Mouse (Mus musculus): ENCODE data around the gene Mien1. TPM values are rescaled to one million over a fixed set of nuclear protein-coding genes. Genes with fewer than 3 reads are reported as not detected.
A peak's percentile ranks its signal among the peaks of the same experiment; 100 is the strongest.

Gene Mien1
- total and polyA plus RNA-seq, 2 experiments from 2014 or later = 73.1 to 272 TPM

DNA sequence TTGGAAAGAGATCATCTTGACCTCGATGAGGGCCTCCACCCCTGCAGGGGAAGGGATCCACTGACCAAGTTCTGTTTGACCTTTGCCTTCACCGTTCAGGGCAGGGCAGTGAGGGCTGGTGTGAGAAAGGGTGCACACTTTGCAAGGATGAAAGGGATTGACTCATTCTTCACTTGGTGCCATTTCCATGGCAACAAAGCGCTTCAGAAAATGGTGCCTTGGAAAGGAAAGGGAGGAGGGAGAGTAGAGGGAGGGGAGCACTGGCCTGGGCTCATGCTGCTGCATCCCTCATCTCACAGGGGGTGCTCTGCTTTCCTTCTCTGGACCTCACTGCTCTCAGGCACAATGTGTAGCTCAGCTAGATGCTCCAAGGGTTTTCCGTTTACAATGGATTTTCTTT, 33.9 kb upstream of the Mien1 start:
- H3K36me3 ChIP-seq (ENCODE audit: insufficient read depth) = no peaks in the 10 kb centered on the region
- H3K4me1 ChIP-seq (ENCODE audit: insufficient read depth) = no peaks in the 10 kb centered on the region
- no peaks in the 10 kb centered on the region for H3K9me3 ChIP-seq (ENCODE audit: low read length)
- TF ChIP-seq CTCF (IDR thresholded peaks at IDR 0.05; ENCODE audit: low read depth) = no peak
- H3K9ac ChIP-seq = no peak overlapping the region
- no peak overlapping the region for H3K4me2 ChIP-seq (ENCODE audit: low read depth)
- DNase-seq (peak; percentile 10), ATAC-seq (no peak)
- H3K27me3 ChIP-seq (ENCODE audit: insufficient read depth, low read length) = no peaks in the 10 kb centered on the region
- 36% methylated on average over 4 of the region's 4 CpGs for WGBS
- H3K4me3 ChIP-seq (ENCODE audit: low read depth, low read length) = no peak overlapping the region
- no peak overlapping the region for H3K27ac ChIP-seq (ENCODE audit: low read depth, low read length)

DNA sequence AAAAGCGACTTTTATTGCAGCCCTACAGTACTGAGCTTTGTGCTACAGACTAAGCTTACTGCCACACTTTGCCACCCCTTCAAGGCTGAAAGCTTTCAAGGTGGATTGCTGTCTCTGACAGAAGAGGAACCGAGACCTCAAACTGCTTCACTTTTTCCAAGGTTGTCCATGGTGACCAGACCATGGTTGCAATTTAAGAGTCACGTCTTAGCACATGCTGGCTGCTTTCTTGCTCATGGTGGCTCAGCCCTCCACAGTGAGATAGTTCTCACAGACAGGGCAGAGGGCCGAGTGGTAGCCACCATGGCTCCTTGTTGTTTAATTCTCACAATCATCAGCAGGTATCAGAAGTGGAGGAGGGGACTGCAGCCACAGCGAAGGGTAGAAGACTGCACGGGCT, 32.0 kb upstream of the Mien1 start:
- DNase-seq (no peak), ATAC-seq (no peak)
- Histone ChIP-seq H3K36me3 (ENCODE audit: insufficient read depth) (no peaks in the 10 kb centered on the region), H3K4me2 (ENCODE audit: low read depth) (no peak overlapping the region), H3K27ac (ENCODE audit: low read depth, low read length) (no peak overlapping the region), H3K9me3 (ENCODE audit: low read length) (no peaks in the 10 kb centered on the region), H3K9ac (no peak overlapping the region), H3K27me3 (ENCODE audit: insufficient read depth, low read length) (no peaks in the 10 kb centered on the region), H3K4me3 (ENCODE audit: low read depth, low read length) (no peak overlapping the region), H3K4me1 (ENCODE audit: insufficient read depth) (no peaks in the 10 kb centered on the region)
- 84% methylated on average over 6 of the region's 6 CpGs for WGBS
- TF ChIP-seq CTCF (IDR thresholded peaks at IDR 0.05; ENCODE audit: low read depth) = no peak

DNA sequence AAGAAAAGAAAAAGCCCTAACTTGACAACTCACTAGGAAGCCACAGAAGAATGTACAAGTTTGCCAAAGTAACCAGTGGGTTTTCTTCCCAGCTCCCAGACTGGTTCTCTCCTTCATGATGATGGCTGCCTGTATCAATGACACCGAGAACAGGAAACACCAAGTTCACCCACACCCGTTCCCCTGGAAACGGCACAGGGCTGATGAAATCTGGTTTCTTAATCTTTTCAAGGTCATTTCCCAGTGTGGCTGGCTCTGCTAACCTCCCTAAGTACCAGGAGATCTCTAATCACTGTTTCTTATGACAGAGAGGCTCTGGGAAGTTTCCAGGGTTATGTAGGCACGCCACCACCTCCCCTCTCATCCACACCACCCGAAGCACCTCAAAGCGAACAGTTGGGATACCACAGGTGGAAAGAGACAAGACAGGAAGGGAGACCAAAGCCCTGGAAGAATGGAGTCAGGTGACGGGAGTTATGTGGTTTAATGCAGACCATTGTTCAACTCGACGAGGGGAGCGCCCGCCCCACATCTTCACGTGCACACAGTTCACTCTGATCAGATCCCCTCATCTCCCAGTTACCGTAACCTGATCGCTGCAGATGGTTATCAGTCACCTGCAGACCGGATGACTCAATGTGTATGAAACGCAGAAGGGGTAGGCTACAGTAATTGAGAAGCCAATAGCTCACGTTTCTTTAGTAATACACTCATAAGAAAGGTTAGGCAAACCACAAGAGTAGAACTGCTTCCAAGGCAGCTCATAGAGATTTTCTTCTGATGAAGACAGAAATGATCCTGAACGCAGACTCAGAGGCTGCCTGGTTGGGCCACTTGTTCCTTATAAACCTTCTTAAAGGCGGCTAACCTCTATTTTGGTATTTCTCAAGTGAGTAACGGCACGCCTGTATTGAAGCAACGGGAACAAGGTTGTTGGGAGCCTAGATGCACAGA, 31.2 kb upstream of the Mien1 start:
- 80% methylated on average over 22 of the region's 22 CpGs for WGBS
- TF ChIP-seq CTCF (IDR thresholded peaks at IDR 0.05; ENCODE audit: low read depth) = no peak
- no peak for ATAC-seq
- no peak for DNase-seq
- H3K4me2 ChIP-seq (ENCODE audit: low read depth) = no peak overlapping the region
- no peaks in the 10 kb centered on the region for H3K9me3 ChIP-seq (ENCODE audit: low read length)
- no peak overlapping the region for H3K4me3 ChIP-seq (ENCODE audit: low read depth, low read length)
- H3K4me1 ChIP-seq (ENCODE audit: insufficient read depth) = no peaks in the 10 kb centered on the region
- no peaks in the 10 kb centered on the region for H3K36me3 ChIP-seq (ENCODE audit: insufficient read depth)
- no peak overlapping the region for H3K27ac ChIP-seq (ENCODE audit: low read depth, low read length)
- no peak overlapping the region for H3K9ac ChIP-seq
- no peaks in the 10 kb centered on the region for H3K27me3 ChIP-seq (ENCODE audit: insufficient read depth, low read length)

- H3K4me3 ChIP-seq (ENCODE audit: low read depth, low read length) = no peak overlapping the region
- WGBS = 79% methylated on average over 6 of the region's 6 CpGs
These were observed 25.7 kb upstream of the Mien1 start for GRCm38 (mm10) chr11:98464516-98464915.

DNA sequence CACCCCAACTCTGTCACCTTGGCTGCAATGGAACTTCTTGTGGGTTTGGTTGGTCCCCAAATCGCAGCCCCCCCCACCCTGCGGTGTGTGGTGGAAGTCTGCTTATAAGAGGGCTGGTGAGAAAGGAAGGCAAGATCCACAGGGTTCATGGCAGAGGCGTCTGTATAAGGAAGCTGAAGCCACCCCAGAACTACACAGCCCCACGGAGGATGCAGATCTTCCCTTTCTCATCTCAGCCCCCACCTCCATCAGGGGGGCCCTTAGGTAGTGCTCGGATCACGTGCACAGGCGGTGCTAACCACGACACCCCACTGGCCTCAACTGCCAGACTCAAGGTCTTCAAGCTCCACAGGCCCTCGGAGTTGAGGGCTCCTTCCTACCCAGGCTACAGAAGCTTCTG, 25.1 kb upstream of the Mien1 start:
- no peak overlapping the region for H3K4me2 ChIP-seq (ENCODE audit: low read depth)
- ATAC-seq = no peak
- H3K27me3 ChIP-seq (ENCODE audit: insufficient read depth, low read length) = peaks cover 12% of the 10 kb centered on the region; the same call in 1 of the 2 replicates
- H3K4me3 ChIP-seq (ENCODE audit: low read depth, low read length) = no peak overlapping the region
- H3K9me3 ChIP-seq (ENCODE audit: low read length) = no peaks in the 10 kb centered on the region
- WGBS = 84% methylated on average over 9 of the region's 9 CpGs
- TF ChIP-seq CTCF (IDR thresholded peaks at IDR 0.05; ENCODE audit: low read depth) = no peak
- H3K9ac ChIP-seq = no peak overlapping the region
- no peaks in the 10 kb centered on the region for H3K36me3 ChIP-seq (ENCODE audit: insufficient read depth)
- no peak for DNase-seq
- H3K27ac ChIP-seq (ENCODE audit: low read depth, low read length) = no peak overlapping the region
- no peaks in the 10 kb centered on the region for H3K4me1 ChIP-seq (ENCODE audit: insufficient read depth)

More at GRCm38 (mm10) chr11:98464516-98464915, 25.7 kb upstream of the Mien1 start:
- Histone ChIP-seq H3K9me3 (ENCODE audit: low read length) (no peaks in the 10 kb centered on the region), H3K9ac (no peak overlapping the region), H3K4me2 (ENCODE audit: low read depth) (no peak overlapping the region), H3K36me3 (ENCODE audit: insufficient read depth) (no peaks in the 10 kb centered on the region), H3K27ac (ENCODE audit: low read depth, low read length) (no peak overlapping the region), H3K4me1 (ENCODE audit: insufficient read depth) (no peaks in the 10 kb centered on the region), H3K27me3 (ENCODE audit: insufficient read depth, low read length) (peaks cover 6% of the 10 kb centered on the region; the same call in 1 of the 2 replicates)
- DNase-seq (no peak), ATAC-seq (no peak)
- no peak for TF ChIP-seq CTCF (IDR thresholded peaks at IDR 0.05; ENCODE audit: low read depth)

DNA sequence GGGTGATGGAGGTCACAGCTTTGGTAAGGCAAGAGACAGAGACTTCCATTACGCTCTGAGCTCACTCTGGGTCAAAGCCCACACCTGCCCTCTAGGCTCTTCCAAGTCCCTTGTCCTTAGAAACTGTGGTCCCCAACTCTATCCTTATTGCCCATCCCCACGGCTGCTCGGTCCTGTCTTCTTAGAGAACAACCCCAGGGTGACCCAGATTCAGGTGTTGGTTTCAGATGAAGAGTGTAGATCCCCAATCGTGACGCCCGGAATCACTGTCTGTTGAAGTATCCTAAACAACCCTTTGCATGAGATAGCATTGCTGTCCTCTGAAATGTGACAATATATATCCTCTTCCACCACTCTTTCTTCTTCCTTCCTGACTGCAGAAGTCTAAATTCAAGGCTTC, 23.5 kb upstream of the Mien1 start:
- no peak overlapping the region for H3K9ac ChIP-seq
- no peak overlapping the region for H3K4me3 ChIP-seq (ENCODE audit: low read depth, low read length)
- WGBS = 85% methylated on average over 6 of the region's 6 CpGs
- no peaks in the 10 kb centered on the region for H3K9me3 ChIP-seq (ENCODE audit: low read length)
- ATAC-seq (no peak), DNase-seq (no peak)
- no peaks in the 10 kb centered on the region for H3K36me3 ChIP-seq (ENCODE audit: insufficient read depth)
- TF ChIP-seq CTCF (IDR thresholded peaks at IDR 0.05; ENCODE audit: low read depth) = no peak
- peaks cover 12% of the 10 kb centered on the region for H3K27me3 ChIP-seq (ENCODE audit: insufficient read depth, low read length)
- no peak overlapping the region for H3K4me2 ChIP-seq (ENCODE audit: low read depth)
- H3K4me1 ChIP-seq (ENCODE audit: insufficient read depth) = no peaks in the 10 kb centered on the region
- H3K27ac ChIP-seq (ENCODE audit: low read depth, low read length) = no peak overlapping the region

GRCm38 (mm10) chr11:98461109-98461720, 22.4 kb upstream of the Mien1 start:
- H3K27me3 ChIP-seq (ENCODE audit: insufficient read depth, low read length) = peaks cover 12% of the 10 kb centered on the region
- H3K9me3 ChIP-seq (ENCODE audit: low read length) = no peaks in the 10 kb centered on the region
- H3K36me3 ChIP-seq (ENCODE audit: insufficient read depth) = no peaks in the 10 kb centered on the region
- H3K4me3 ChIP-seq (ENCODE audit: low read depth, low read length) = no peak overlapping the region
- no peak for TF ChIP-seq CTCF (IDR thresholded peaks at IDR 0.05; ENCODE audit: low read depth)
- 58% methylated on average over 6 of the region's 6 CpGs for whole genome bisulfite sequencing
- DNase-seq = no peak
- no peak overlapping the region for H3K4me2 ChIP-seq (ENCODE audit: low read depth)
- no peak overlapping the region for H3K27ac ChIP-seq (ENCODE audit: low read depth, low read length)
- no peak for ATAC-seq
- no peaks in the 10 kb centered on the region for H3K4me1 ChIP-seq (ENCODE audit: insufficient read depth)
- H3K9ac ChIP-seq = no peak overlapping the region
